Comparison of ENCODE assay signal across 27 mouse cellular contexts in genomic region chr10:36092915-36093314, GRCm38 (mm10).
DNase-seq lines count a peak whose midpoint lies in the region; ATAC-seq and TF ChIP-seq lines count a peak whose summit lies in the region.
"Had no signal": no experiment of that assay in that cellular context is flagged by ENCODE, and none has a peak within 500 bp of the region (broad histone marks: within the 10 kb centered on the region; RNA-seq: fewer than 3 reads in every experiment).

No protein-coding gene starts in this region.

- WGBS in forebrain, embryonic 14.5 days, result 40% methylated on average over 2 of the region's 2 CpGs
- 74% methylated on average over 2 of the region's 2 CpGs for WGBS in forebrain, embryonic 11.5 days
- WGBS in forebrain, postnatal 0 days, result 29% methylated on average over 2 of the region's 2 CpGs

- intact Hi-C loops in left cerebral cortex, postnatal 4 days (cut with DNase I), result no loop called here
- intact Hi-C loops in heart, postnatal 36 days (cut with DNase I), result no loop called here

- H3K4me3 ChIP-seq in forebrain, embryonic 14.5 days (ENCODE audit: low read depth, low read length), result no peak overlapping the region
- no peak overlapping the region for H3K4me3 ChIP-seq in forebrain, embryonic 11.5 days (ENCODE audit: low read depth, low read length)
- H3K4me3 ChIP-seq in forebrain, postnatal 0 days (ENCODE audit: low read depth, low read length), result no peak overlapping the region
- H3K4me3 ChIP-seq: heart, adult 2 months; heart, embryonic 12.5 days; kidney, embryonic 15.5 days; layer of hippocampus, adult 2 months; limb, embryonic 10.5 days; limb, embryonic 15.5 days; liver, embryonic 13.5 days; megakaryocyte, embryonic 14.5 days; midbrain, embryonic 12.5 days; stomach, embryonic 15.5 days had no signal

- no peak for TF ChIP-seq CTCF in forebrain, postnatal 0 days (IDR thresholded peaks at IDR 0.05; ENCODE audit: low read depth)

- H3K4me1 ChIP-seq in forebrain, embryonic 14.5 days (ENCODE audit: control insufficient read depth, insufficient read depth, low read length), result no peaks in the 10 kb centered on the region
- H3K4me1 ChIP-seq in forebrain, embryonic 11.5 days (replicated peaks; ENCODE audit: control insufficient read depth, insufficient read depth, low read length), result no peaks in the 10 kb centered on the region
- H3K4me1 ChIP-seq in forebrain, postnatal 0 days (ENCODE audit: insufficient read depth), result no peaks in the 10 kb centered on the region
- H3K4me1 ChIP-seq: heart, embryonic 12.5 days; kidney, embryonic 15.5 days; limb, embryonic 10.5 days; limb, embryonic 15.5 days; liver, embryonic 13.5 days; megakaryocyte, embryonic 14.5 days; midbrain, embryonic 12.5 days; stomach, embryonic 15.5 days had no signal

- H3K36me3 ChIP-seq in forebrain, embryonic 14.5 days (ENCODE audit: control insufficient read depth, insufficient read depth, low read length), result no peaks in the 10 kb centered on the region
- H3K36me3 ChIP-seq in forebrain, embryonic 11.5 days (ENCODE audit: control insufficient read depth, insufficient read depth, low read length), result no peaks in the 10 kb centered on the region
- H3K36me3 ChIP-seq in forebrain, postnatal 0 days (ENCODE audit: insufficient read depth), result no peaks in the 10 kb centered on the region
- H3K36me3 ChIP-seq: heart, embryonic 12.5 days; kidney, embryonic 15.5 days; limb, embryonic 10.5 days; limb, embryonic 15.5 days; liver, embryonic 13.5 days; midbrain, embryonic 12.5 days; stomach, embryonic 15.5 days had no signal

- no peak overlapping the region for H3K27ac ChIP-seq in forebrain, embryonic 14.5 days (ENCODE audit: low read depth, low read length)
- H3K27ac ChIP-seq in forebrain, embryonic 11.5 days (ENCODE audit: low read depth, low read length), result no peak overlapping the region
- H3K27ac ChIP-seq in forebrain, postnatal 0 days (ENCODE audit: low read depth, low read length), result no peak overlapping the region
- H3K27ac ChIP-seq: heart, adult 2 months; kidney, embryonic 15.5 days; layer of hippocampus, adult 2 months; limb, embryonic 10.5 days; limb, embryonic 15.5 days; liver, embryonic 13.5 days; midbrain, embryonic 12.5 days; stomach, embryonic 15.5 days had no signal

- H3K4me2 ChIP-seq in forebrain, embryonic 14.5 days (ENCODE audit: low read length), result no peak overlapping the region
- no peak overlapping the region for H3K4me2 ChIP-seq in forebrain, embryonic 11.5 days (ENCODE audit: low read depth, low read length, severe bottlenecking)
- H3K4me2 ChIP-seq in forebrain, postnatal 0 days (ENCODE audit: low read depth), result no peak overlapping the region
- H3K4me2 ChIP-seq: heart, embryonic 12.5 days; kidney, embryonic 15.5 days; limb, embryonic 15.5 days; liver, embryonic 13.5 days; midbrain, embryonic 12.5 days; stomach, embryonic 15.5 days had no signal

- H3K9ac ChIP-seq in forebrain, embryonic 14.5 days (ENCODE audit: low read length), result no peak overlapping the region
- no peak overlapping the region for H3K9ac ChIP-seq in forebrain, embryonic 11.5 days (ENCODE audit: low read length)
- H3K9ac ChIP-seq in forebrain, postnatal 0 days, result no peak overlapping the region
- H3K9ac ChIP-seq: heart, embryonic 12.5 days; kidney, embryonic 15.5 days; limb, embryonic 15.5 days; liver, embryonic 13.5 days; midbrain, embryonic 12.5 days; stomach, embryonic 15.5 days had no signal

- H3K9me3 ChIP-seq in forebrain, embryonic 14.5 days (replicated peaks; ENCODE audit: control insufficient read depth, low read length), result no peaks in the 10 kb centered on the region
- H3K9me3 ChIP-seq in forebrain, embryonic 11.5 days (ENCODE audit: control insufficient read depth, low read length), result no peaks in the 10 kb centered on the region
- H3K9me3 ChIP-seq in forebrain, postnatal 0 days (ENCODE audit: low read length), result no peaks in the 10 kb centered on the region
- H3K9me3 ChIP-seq: heart, embryonic 12.5 days; kidney, embryonic 15.5 days; limb, embryonic 10.5 days; limb, embryonic 15.5 days; liver, embryonic 13.5 days; megakaryocyte, embryonic 14.5 days; midbrain, embryonic 12.5 days; stomach, embryonic 15.5 days had no signal

- H3K27me3 ChIP-seq in forebrain, embryonic 14.5 days (replicated peaks; ENCODE audit: control insufficient read depth, insufficient read depth, low read length), result no peaks in the 10 kb centered on the region
- no peaks in the 10 kb centered on the region for H3K27me3 ChIP-seq in forebrain, embryonic 11.5 days (ENCODE audit: control insufficient read depth, insufficient read depth, low read length)
- no peaks in the 10 kb centered on the region for H3K27me3 ChIP-seq in forebrain, postnatal 0 days (ENCODE audit: insufficient read depth, low read length)
- H3K27me3 ChIP-seq: heart, embryonic 12.5 days; kidney, embryonic 15.5 days; limb, embryonic 15.5 days; liver, embryonic 13.5 days; megakaryocyte, embryonic 14.5 days; midbrain, embryonic 12.5 days; stomach, embryonic 15.5 days had no signal

- peak; percentile 28 for DNase-seq in forebrain, embryonic 14.5 days (ENCODE audit: low spot score)
- no peak for DNase-seq in forebrain, embryonic 11.5 days (ENCODE audit: low spot score)
- peak; percentile 1 for DNase-seq in left cerebral cortex, postnatal 4 days
- DNase-seq in left cerebral cortex, adult 18-20 months (ENCODE audit: low spot score in 2 of 2), result no peak
- peak; percentile 5 for DNase-seq in forebrain, postnatal 0 days
- peak; percentile 28 for DNase-seq in retina, postnatal 1 day
- DNase-seq in heart, postnatal 36 days, result no peak
- DNase-seq: adrenal gland, postnatal 14 days; cerebellum, adult 11-12 months; cerebellum, adult 9-11 months; heart, adult 2 months; kidney, adult 18-20 months; kidney, postnatal 36 days; liver, embryonic 13.5 days; lung, adult 18-20 months; lung, postnatal 4 days; right cerebral cortex, postnatal 25 days had no signal

- ATAC-seq in forebrain, embryonic 14.5 days, result peak; percentile 26
- ATAC-seq in forebrain, embryonic 11.5 days (replicated peaks; ENCODE audit: low FRiP score), result no peak
- ATAC-seq in forebrain, postnatal 0 days, result peak; percentile 23; the same call in 1 of the 2 replicates
- ATAC-seq: CD4-positive, CD25-positive, alpha-beta regulatory T cell, adult 4 months; lung, postnatal 0 days had no signal

Comparison
In these comparisons a context has a peak if more than half of its experiments do, and no peak if none do; other contexts are left out.
1. DNase-seq: peak in forebrain, embryonic 14.5 days (single experiment), left cerebral cortex, postnatal 4 days (single experiment), forebrain, postnatal 0 days (single experiment) and retina, postnatal 1 day (single experiment); none in forebrain, embryonic 11.5 days (single experiment), left cerebral cortex, adult 18-20 months (0 of 2) and heart, postnatal 36 days (0 of 2).